Mouse (Mus musculus): ENCODE measurements around the gene Tspan32. TPM values are rescaled to one million over a fixed set of nuclear protein-coding genes. Genes with fewer than 3 reads are reported as not detected.

The Tspan32 gene
- polyA plus RNA-seq, 1 experiment from 2014 or later = 2.9 TPM

GRCm38 (mm10) chr7:143023499-143023898 is 18.7 kb downstream of the Tspan32 start:
- WGBS = 83% methylated on average over 2 of the region's 2 CpGs
- no peak for ATAC-seq (replicated peaks; ENCODE audit: extremely low read depth, insufficient read depth, low FRiP score)

GRCm38 (mm10) chr7:143024293-143024692 is 19.4 kb downstream of the Tspan32 start:
- ATAC-seq (replicated peaks; ENCODE audit: extremely low read depth, insufficient read depth, low FRiP score) = no peak
- H3K4me2 ChIP-seq (ENCODE audit: low read depth, low read length) = no peak overlapping the region
- no peaks in the 10 kb centered on the region for H3K27me3 ChIP-seq (ENCODE audit: control insufficient read depth, insufficient read depth, low read length)
- WGBS = 81% methylated on average over 1 of the region's 1 CpGs
- H3K27ac ChIP-seq (ENCODE audit: low read length) = no peak overlapping the region
- no peak overlapping the region for H3K4me3 ChIP-seq (ENCODE audit: low read length)
- no peak overlapping the region for H3K9ac ChIP-seq (ENCODE audit: low read length)
- no peaks in the 10 kb centered on the region for H3K9me3 ChIP-seq (replicated peaks; ENCODE audit: control insufficient read depth, low read length)
- peaks cover 4% of the 10 kb centered on the region; the same call in 1 of the 2 replicates for H3K36me3 ChIP-seq (ENCODE audit: control insufficient read depth, insufficient read depth)
- 0 out of 2 replicates have a peak, but pooled peaks cover 6% of the 10 kb centered on the region for H3K4me1 ChIP-seq (ENCODE audit: control insufficient read depth, insufficient read depth, low read length)

More at GRCm38 (mm10) chr7:143023499-143023898, 18.7 kb downstream of the Tspan32 start:
- Histone ChIP-seq H3K4me1 (ENCODE audit: control insufficient read depth, insufficient read depth, low read length) (0 out of 2 replicates have a peak, but pooled peaks cover 6% of the 10 kb centered on the region), H3K4me2 (ENCODE audit: low read depth, low read length) (no peak overlapping the region), H3K27ac (ENCODE audit: low read length) (no peak overlapping the region), H3K4me3 (ENCODE audit: low read length) (no peak overlapping the region), H3K27me3 (ENCODE audit: control insufficient read depth, insufficient read depth, low read length) (no peaks in the 10 kb centered on the region), H3K9me3 (replicated peaks; ENCODE audit: control insufficient read depth, low read length) (no peaks in the 10 kb centered on the region), H3K9ac (ENCODE audit: low read length) (no peak overlapping the region), H3K36me3 (ENCODE audit: control insufficient read depth, insufficient read depth) (peaks cover 4% of the 10 kb centered on the region; the same call in 1 of the 2 replicates)

GRCm38 (mm10) chr7:143025496-143025895 is 20.6 kb downstream of the Tspan32 start:
- ATAC-seq (replicated peaks; ENCODE audit: extremely low read depth, insufficient read depth, low FRiP score) = no peak
- Histone ChIP-seq H3K27ac (ENCODE audit: low read length) (no peak overlapping the region), H3K4me3 (ENCODE audit: low read length) (no peak overlapping the region), H3K9me3 (replicated peaks; ENCODE audit: control insufficient read depth, low read length) (no peaks in the 10 kb centered on the region), H3K4me2 (ENCODE audit: low read depth, low read length) (no peak overlapping the region), H3K4me1 (ENCODE audit: control insufficient read depth, insufficient read depth, low read length) (0 out of 2 replicates have a peak, but pooled peaks cover 6% of the 10 kb centered on the region), H3K36me3 (ENCODE audit: control insufficient read depth, insufficient read depth) (peaks cover 4% of the 10 kb centered on the region; the same call in 1 of the 2 replicates), H3K9ac (ENCODE audit: low read length) (no peak overlapping the region), H3K27me3 (ENCODE audit: control insufficient read depth, insufficient read depth, low read length) (no peaks in the 10 kb centered on the region)
- WGBS = 86% methylated on average over 3 of the region's 3 CpGs

DNA sequence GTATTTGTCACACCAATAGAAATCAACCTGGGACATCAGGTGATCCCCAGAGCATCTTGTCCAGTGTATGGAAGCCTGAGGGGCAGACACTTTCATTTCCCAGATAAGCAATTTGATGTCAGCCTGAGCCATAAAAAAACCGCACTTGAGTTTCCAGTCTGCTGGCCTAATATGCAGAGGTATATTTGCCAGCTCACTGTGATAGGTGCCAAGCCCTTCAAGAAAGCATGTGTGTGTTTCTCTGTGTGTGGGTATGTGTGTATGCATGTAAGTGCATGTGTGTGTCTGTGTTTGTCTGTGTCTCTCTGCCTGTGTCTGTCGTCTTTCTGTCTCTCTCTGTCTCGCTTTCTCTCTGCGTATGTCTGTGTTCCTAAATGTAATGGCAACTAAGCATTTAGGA is 22.4 kb downstream of the Tspan32 start:
- ATAC-seq (replicated peaks; ENCODE audit: extremely low read depth, insufficient read depth, low FRiP score) = no peak
- Histone ChIP-seq H3K4me2 (ENCODE audit: low read depth, low read length) (no peak overlapping the region), H3K4me1 (ENCODE audit: control insufficient read depth, insufficient read depth, low read length) (peaks cover 11% of the 10 kb centered on the region), H3K9me3 (replicated peaks; ENCODE audit: control insufficient read depth, low read length) (no peaks in the 10 kb centered on the region), H3K4me3 (ENCODE audit: low read length) (no peak overlapping the region), H3K27ac (ENCODE audit: low read length) (no peak overlapping the region), H3K9ac (ENCODE audit: low read length) (no peak overlapping the region), H3K36me3 (ENCODE audit: control insufficient read depth, insufficient read depth) (peaks cover 4% of the 10 kb centered on the region; the same call in 1 of the 2 replicates), H3K27me3 (ENCODE audit: control insufficient read depth, insufficient read depth, low read length) (no peaks in the 10 kb centered on the region)
- WGBS = 85% methylated on average over 4 of the region's 4 CpGs

DNA sequence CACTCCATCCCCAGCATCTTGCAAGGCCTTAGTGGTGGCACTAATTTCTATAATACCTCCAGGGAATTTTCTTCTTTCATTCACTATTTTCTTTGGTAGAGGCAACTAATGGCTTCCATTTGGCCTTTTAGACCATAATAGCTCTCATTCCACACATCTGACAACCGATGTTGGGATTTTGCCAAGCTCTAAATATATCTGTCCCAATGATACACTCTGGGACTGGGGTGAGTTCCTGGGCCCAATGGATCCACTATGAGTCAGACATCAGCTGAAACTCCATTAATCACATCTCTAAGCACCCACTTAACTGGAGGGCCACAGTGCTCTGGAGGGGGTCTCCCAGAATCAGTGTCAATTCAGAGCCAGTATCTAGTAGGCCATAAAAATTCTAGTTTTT is 27.0 kb downstream of the Tspan32 start:
- Histone ChIP-seq H3K36me3 (ENCODE audit: control insufficient read depth, insufficient read depth) (peaks cover 3% of the 10 kb centered on the region; the same call in 1 of the 2 replicates), H3K4me2 (ENCODE audit: low read depth, low read length) (no peak overlapping the region), H3K9me3 (replicated peaks; ENCODE audit: control insufficient read depth, low read length) (no peaks in the 10 kb centered on the region), H3K4me1 (ENCODE audit: control insufficient read depth, insufficient read depth, low read length) (peaks cover 18% of the 10 kb centered on the region), H3K27ac (ENCODE audit: low read length) (peak overlapping the region; percentile 66), H3K4me3 (ENCODE audit: low read length) (no peak overlapping the region), H3K9ac (ENCODE audit: low read length) (no peak overlapping the region), H3K27me3 (ENCODE audit: control insufficient read depth, insufficient read depth, low read length) (no peaks in the 10 kb centered on the region)
- 18% methylated on average over 1 of the region's 1 CpGs for WGBS
- ATAC-seq (replicated peaks; ENCODE audit: extremely low read depth, insufficient read depth, low FRiP score) = peak; percentile 49

DNA sequence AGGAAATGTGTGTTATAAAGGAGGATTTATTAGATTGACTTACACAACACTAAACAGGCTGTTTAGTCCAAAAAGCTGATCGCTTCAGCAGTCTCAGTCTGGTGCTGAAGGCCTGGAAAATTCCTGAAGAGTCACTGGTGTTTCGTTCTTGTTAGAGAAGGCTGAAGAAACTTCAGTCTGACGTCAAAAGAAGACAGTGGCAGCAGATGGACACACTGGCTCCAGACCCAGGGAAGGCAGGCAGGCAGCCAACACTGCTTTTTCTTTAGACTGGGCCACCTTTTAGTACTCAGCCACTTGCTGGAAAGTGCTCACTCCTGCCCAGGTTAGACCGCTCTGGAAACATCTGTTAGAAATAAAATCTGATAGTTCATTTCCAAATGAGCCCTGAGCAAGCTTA is 28.7 kb downstream of the Tspan32 start:
- Histone ChIP-seq H3K4me1 (ENCODE audit: control insufficient read depth, insufficient read depth, low read length) (peaks cover 14% of the 10 kb centered on the region), H3K4me2 (ENCODE audit: low read depth, low read length) (no peak overlapping the region), H3K9ac (ENCODE audit: low read length) (no peak overlapping the region), H3K9me3 (replicated peaks; ENCODE audit: control insufficient read depth, low read length) (no peaks in the 10 kb centered on the region), H3K27me3 (ENCODE audit: control insufficient read depth, insufficient read depth, low read length) (no peaks in the 10 kb centered on the region), H3K27ac (ENCODE audit: low read length) (no peak overlapping the region), H3K36me3 (ENCODE audit: control insufficient read depth, insufficient read depth) (peaks cover 3% of the 10 kb centered on the region; the same call in 1 of the 2 replicates), H3K4me3 (ENCODE audit: low read length) (no peak overlapping the region)
- 79% methylated on average over 4 of the region's 4 CpGs for WGBS
- ATAC-seq (replicated peaks; ENCODE audit: extremely low read depth, insufficient read depth, low FRiP score) = no peak

DNA sequence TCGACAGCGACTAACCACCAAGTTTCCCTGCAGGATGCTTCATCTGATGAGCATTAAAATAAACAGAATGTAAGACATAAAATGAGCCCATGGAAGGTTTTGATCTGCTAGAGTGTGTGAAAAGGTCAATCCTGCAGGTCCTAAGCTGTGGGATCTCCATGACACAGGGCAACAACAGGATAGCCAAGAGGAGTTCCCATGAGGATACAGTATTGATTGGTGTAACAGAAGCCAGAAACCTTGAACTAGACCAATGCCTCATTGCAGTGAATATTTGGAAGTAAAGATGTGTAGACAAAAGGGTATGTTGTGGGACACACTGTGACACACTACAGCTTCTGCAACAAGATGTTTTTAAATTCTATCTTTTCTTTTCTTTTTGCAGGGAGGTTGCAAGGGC is 29.3 kb downstream of the Tspan32 start:
- no peak for ATAC-seq (replicated peaks; ENCODE audit: extremely low read depth, insufficient read depth, low FRiP score)
- WGBS = 86% methylated on average over 2 of the region's 2 CpGs

DNA sequence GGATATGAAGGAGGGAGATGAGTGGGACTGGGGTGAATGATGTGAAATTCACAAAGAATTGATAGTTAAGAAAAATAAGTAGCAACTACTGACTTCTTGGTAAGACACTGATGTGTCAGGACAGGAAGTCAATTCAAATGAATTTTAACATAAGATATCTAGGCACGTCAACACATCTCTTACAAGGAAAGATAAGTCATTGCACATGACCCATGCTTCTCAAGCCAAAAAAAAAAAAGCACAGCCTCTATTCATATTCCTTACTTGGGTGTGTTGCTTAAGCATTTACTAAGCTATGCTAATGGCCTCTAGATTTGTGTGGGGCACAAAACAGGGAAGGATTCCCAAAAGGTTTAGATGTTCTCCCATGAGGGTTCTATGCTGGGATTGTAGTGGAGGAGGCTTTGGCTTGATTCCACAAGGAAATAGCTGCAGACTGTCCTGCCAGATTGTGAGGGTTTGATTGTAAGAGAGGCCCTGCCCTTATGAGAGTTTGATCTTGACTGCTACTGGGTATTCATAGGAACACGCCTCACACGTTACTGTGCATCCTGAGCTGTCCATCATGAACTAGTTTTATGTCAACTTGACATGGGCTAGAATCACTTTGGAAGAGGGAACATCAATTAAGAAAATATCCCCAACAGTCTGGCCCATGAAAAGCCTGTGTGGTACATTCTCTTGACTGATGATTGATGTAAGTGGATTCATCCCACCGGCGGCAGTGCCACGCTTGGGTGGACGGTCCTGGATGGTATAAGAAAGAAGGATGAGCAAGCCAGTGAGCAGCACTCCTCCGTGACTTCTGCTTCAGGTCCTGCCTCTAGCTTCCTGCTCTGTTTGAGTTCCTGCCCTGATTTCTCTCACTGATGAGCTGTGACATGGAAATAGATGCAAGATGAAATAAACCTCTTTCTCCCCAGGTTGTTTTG is 29.9 kb downstream of the Tspan32 start:
- H3K4me2 ChIP-seq (ENCODE audit: low read depth, low read length) = no peak overlapping the region
- H3K9me3 ChIP-seq (replicated peaks; ENCODE audit: control insufficient read depth, low read length) = no peaks in the 10 kb centered on the region
- H3K36me3 ChIP-seq (ENCODE audit: control insufficient read depth, insufficient read depth) = peaks cover 3% of the 10 kb centered on the region; the same call in 1 of the 2 replicates
- H3K4me1 ChIP-seq (ENCODE audit: control insufficient read depth, insufficient read depth, low read length) = peaks cover 14% of the 10 kb centered on the region
- H3K27me3 ChIP-seq (ENCODE audit: control insufficient read depth, insufficient read depth, low read length) = no peaks in the 10 kb centered on the region
- H3K27ac ChIP-seq (ENCODE audit: low read length) = no peak overlapping the region
- ATAC-seq (replicated peaks; ENCODE audit: extremely low read depth, insufficient read depth, low FRiP score) = peak; percentile 31; the same call in 1 of the 2 replicates
- 77% methylated on average over 8 of the region's 8 CpGs for WGBS
- H3K9ac ChIP-seq (ENCODE audit: low read length) = no peak overlapping the region
- no peak overlapping the region for H3K4me3 ChIP-seq (ENCODE audit: low read length)

More for the DNA sequence above, 29.3 kb downstream of the Tspan32 start:
- H3K36me3 ChIP-seq (ENCODE audit: control insufficient read depth, insufficient read depth) = peaks cover 3% of the 10 kb centered on the region; the same call in 1 of the 2 replicates
- no peaks in the 10 kb centered on the region for H3K27me3 ChIP-seq (ENCODE audit: control insufficient read depth, insufficient read depth, low read length)
- H3K27ac ChIP-seq (ENCODE audit: low read length) = no peak overlapping the region
- peaks cover 14% of the 10 kb centered on the region for H3K4me1 ChIP-seq (ENCODE audit: control insufficient read depth, insufficient read depth, low read length)
- no peak overlapping the region for H3K4me3 ChIP-seq (ENCODE audit: low read length)
- no peak overlapping the region for H3K9ac ChIP-seq (ENCODE audit: low read length)
- H3K4me2 ChIP-seq (ENCODE audit: low read depth, low read length) = no peak overlapping the region
- no peaks in the 10 kb centered on the region for H3K9me3 ChIP-seq (replicated peaks; ENCODE audit: control insufficient read depth, low read length)

- H3K27me3 ChIP-seq (ENCODE audit: control insufficient read depth, insufficient read depth, low read length) = no peaks in the 10 kb centered on the region
- H3K4me1 ChIP-seq (ENCODE audit: control insufficient read depth, insufficient read depth, low read length) = peaks cover 18% of the 10 kb centered on the region
- 77% methylated on average over 3 of the region's 3 CpGs for WGBS
- H3K4me2 ChIP-seq (ENCODE audit: low read depth, low read length) = no peak overlapping the region
- H3K9me3 ChIP-seq (replicated peaks; ENCODE audit: control insufficient read depth, low read length) = no peaks in the 10 kb centered on the region
- no peak for ATAC-seq (replicated peaks; ENCODE audit: extremely low read depth, insufficient read depth, low FRiP score)
- no peak overlapping the region for H3K27ac ChIP-seq (ENCODE audit: low read length)
- no peak overlapping the region for H3K9ac ChIP-seq (ENCODE audit: low read length)
- H3K4me3 ChIP-seq (ENCODE audit: low read length) = no peak overlapping the region
- H3K36me3 ChIP-seq (ENCODE audit: control insufficient read depth, insufficient read depth) = peaks cover 3% of the 10 kb centered on the region; the same call in 1 of the 2 replicates
Measured at GRCm38 (mm10) chr7:143036787-143037186, 31.9 kb downstream of the Tspan32 start.
